Mouse (Mus musculus): Measurements from ENCODE around the gene Anapc11. TPM values are rescaled to one million over a fixed set of nuclear protein-coding genes. Genes with fewer than 3 reads are reported as not detected.

Anapc11 gene
- total and polyA plus RNA-seq, 2 experiments from 2014 or later, result 43.4 to 163 TPM

GRCm38 (mm10) chr11:120642939-120643600 is 44.8 kb downstream of the Anapc11 start:
- Histone ChIP-seq H3K27ac (ENCODE audit: low read depth) (no peak overlapping the region), H3K4me1 (ENCODE audit: control insufficient read depth, insufficient read depth) (peaks cover 23% of the 10 kb centered on the region), H3K4me2 (ENCODE audit: low read depth, low read length) (peak overlapping the region; percentile 95), H3K4me3 (ENCODE audit: low read depth, low read length) (peak overlapping the region; percentile 52), H3K27me3 (ENCODE audit: control insufficient read depth, insufficient read depth, low read length) (no peaks in the 10 kb centered on the region), H3K9ac (replicated peaks; ENCODE audit: low read depth, low read length) (peak overlapping the region; percentile 62), H3K36me3 (replicated peaks; ENCODE audit: control insufficient read depth, insufficient read depth, low read length) (no peaks in the 10 kb centered on the region), H3K9me3 (replicated peaks; ENCODE audit: control insufficient read depth, low read length) (no peaks in the 10 kb centered on the region)
- ATAC-seq (ENCODE audit: insufficient read depth, low read depth) (0 out of 2 replicates have a peak, but pooled peaks have one; percentile 10), DNase-seq (ENCODE audit: low spot score) (no peak)
- TF ChIP-seq EP300 (IDR thresholded peaks at IDR 0.05; ENCODE audit: low read depth) (no peak), CTCF (IDR thresholded peaks at IDR 0.05; ENCODE audit: low read depth) (no peak)
- WGBS, result 1% methylated on average over 18 of the region's 18 CpGs

- Histone ChIP-seq H3K36me3 (replicated peaks; ENCODE audit: control insufficient read depth, insufficient read depth, low read length) (no peaks in the 10 kb centered on the region), H3K4me1 (ENCODE audit: control insufficient read depth, insufficient read depth) (peaks cover 23% of the 10 kb centered on the region), H3K27ac (ENCODE audit: low read depth) (no peak within 1 kb of the TSS), H3K9ac (replicated peaks; ENCODE audit: low read depth, low read length) (peak within 1 kb of the TSS; percentile 62), H3K4me3 (ENCODE audit: low read depth, low read length) (peak within 1 kb of the TSS; percentile 52), H3K4me2 (ENCODE audit: low read depth, low read length) (peak within 1 kb of the TSS; percentile 95), H3K27me3 (ENCODE audit: control insufficient read depth, insufficient read depth, low read length) (no peaks in the 10 kb centered on the region), H3K9me3 (replicated peaks; ENCODE audit: control insufficient read depth, low read length) (no peaks in the 10 kb centered on the region)
- TF ChIP-seq EP300 (IDR thresholded peaks at IDR 0.05; ENCODE audit: low read depth) (no peak), CTCF (IDR thresholded peaks at IDR 0.05; ENCODE audit: low read depth) (no peak)
- DNase-seq (ENCODE audit: low spot score) (peak; percentile 91), ATAC-seq (ENCODE audit: insufficient read depth, low read depth) (peak; percentile 91)
- WGBS, result 0% methylated on average over 15 of the region's 15 CpGs
Measured at GRCm38 (mm10) chr11:120643601-120643987, 45.4 kb downstream of the Anapc11 start, which contains the start of gene Pycr1. Pycr1 (minus strand) TSS chr11:120643769.

- TF ChIP-seq EP300 (IDR thresholded peaks at IDR 0.05; ENCODE audit: low read depth) (no peak), CTCF (IDR thresholded peaks at IDR 0.05; ENCODE audit: low read depth) (no peak)
- Histone ChIP-seq H3K4me1 (ENCODE audit: control insufficient read depth, insufficient read depth) (peaks cover 23% of the 10 kb centered on the region), H3K27me3 (ENCODE audit: control insufficient read depth, insufficient read depth, low read length) (no peaks in the 10 kb centered on the region), H3K36me3 (replicated peaks; ENCODE audit: control insufficient read depth, insufficient read depth, low read length) (no peaks in the 10 kb centered on the region), H3K9ac (replicated peaks; ENCODE audit: low read depth, low read length) (peak overlapping the region; percentile 79), H3K4me2 (ENCODE audit: low read depth, low read length) (peak overlapping the region; percentile 78), H3K27ac (ENCODE audit: low read depth) (peak overlapping the region; percentile 97), H3K4me3 (ENCODE audit: low read depth, low read length) (peak overlapping the region; percentile 58), H3K9me3 (replicated peaks; ENCODE audit: control insufficient read depth, low read length) (no peaks in the 10 kb centered on the region)
- ATAC-seq (ENCODE audit: insufficient read depth, low read depth), result no peak
- 60% methylated on average over 35 of the region's 35 CpGs for WGBS
- no peak for DNase-seq (ENCODE audit: low spot score)
Measured at GRCm38 (mm10) chr11:120647047-120647830, 49.0 kb downstream of the Anapc11 start.

- Histone ChIP-seq H3K27ac (ENCODE audit: low read depth) (peak within 1 kb of the TSS; percentile 97), H3K9me3 (replicated peaks; ENCODE audit: control insufficient read depth, low read length) (no peaks in the 10 kb centered on the region), H3K4me2 (ENCODE audit: low read depth, low read length) (peak within 1 kb of the TSS; percentile 78), H3K27me3 (ENCODE audit: control insufficient read depth, insufficient read depth, low read length) (no peaks in the 10 kb centered on the region), H3K36me3 (replicated peaks; ENCODE audit: control insufficient read depth, insufficient read depth, low read length) (no peaks in the 10 kb centered on the region), H3K4me1 (ENCODE audit: control insufficient read depth, insufficient read depth) (peaks cover 18% of the 10 kb centered on the region), H3K4me3 (ENCODE audit: low read depth, low read length) (peak within 1 kb of the TSS; percentile 58), H3K9ac (replicated peaks; ENCODE audit: low read depth, low read length) (peak within 1 kb of the TSS; percentile 79)
- DNase-seq (ENCODE audit: low spot score) (peak; percentile 80), ATAC-seq (ENCODE audit: insufficient read depth, low read depth) (peak; percentile 83)
- peak; percentile 44; the same call in 1 of the 2 replicates for TF ChIP-seq EP300 (IDR thresholded peaks at IDR 0.05; ENCODE audit: low read depth)
- TF ChIP-seq CTCF (IDR thresholded peaks at IDR 0.05; ENCODE audit: low read depth), result no peak
- WGBS, result 2% methylated on average over 13 of the region's 13 CpGs
Measured at GRCm38 (mm10) chr11:120648001-120648476, 49.8 kb downstream of the Anapc11 start, which contains the start of gene Myadml2. Myadml2 (minus strand) TSS chr11:120648158.

GRCm38 (mm10) chr11:120651872-120652271 is 53.7 kb downstream of the Anapc11 start:
- no peak overlapping the region for H3K4me2 ChIP-seq (ENCODE audit: low read depth, low read length)
- DNase-seq (ENCODE audit: low spot score) (no peak), ATAC-seq (ENCODE audit: insufficient read depth, low read depth) (no peak)
- 71% methylated on average over 3 of the region's 3 CpGs for WGBS
- no peaks in the 10 kb centered on the region for H3K9me3 ChIP-seq (replicated peaks; ENCODE audit: control insufficient read depth, low read length)
- H3K4me3 ChIP-seq (ENCODE audit: low read depth, low read length), result no peak overlapping the region
- peaks cover 2% of the 10 kb centered on the region; the same call in 1 of the 2 replicates for H3K4me1 ChIP-seq (ENCODE audit: control insufficient read depth, insufficient read depth)
- no peak overlapping the region for H3K27ac ChIP-seq (ENCODE audit: low read depth)
- H3K27me3 ChIP-seq (ENCODE audit: control insufficient read depth, insufficient read depth, low read length), result peaks cover 6% of the 10 kb centered on the region; the same call in 1 of the 2 replicates
- no peaks in the 10 kb centered on the region for H3K36me3 ChIP-seq (replicated peaks; ENCODE audit: control insufficient read depth, insufficient read depth, low read length)
- TF ChIP-seq CTCF (IDR thresholded peaks at IDR 0.05; ENCODE audit: low read depth) (peak; percentile 24; the same call in 1 of the 2 replicates), EP300 (IDR thresholded peaks at IDR 0.05; ENCODE audit: low read depth) (no peak)
- no peak overlapping the region for H3K9ac ChIP-seq (replicated peaks; ENCODE audit: low read depth, low read length)
